Mouse (Mus musculus): ENCODE data around the gene Fosl1.
A peak's percentile ranks its signal among the peaks of the same experiment; 100 is the strongest.

The Fosl1 gene

GRCm38 (mm10) chr19:5456922-5457745 lies 9.8 kb downstream of the Fosl1 start:
- peak; percentile 86 to 95 for DNase-seq (ENCODE audit: low spot score in 2 of 2)

GRCm38 (mm10) chr19:5457746-5458442 lies 10.5 kb downstream of the Fosl1 start, which contains the start of gene Ccdc85b:
TSS of gene Ccdc85b (minus strand) at chr19:5457894.
- no peak for DNase-seq (ENCODE audit: low spot score in 2 of 2)

GRCm38 (mm10) chr19:5459019-5459418 lies 11.7 kb downstream of the Fosl1 start:
- no peak for DNase-seq (ENCODE audit: low spot score in 2 of 2)

- DNase-seq (ENCODE audit: low spot score in 2 of 2): no peak
Measured at GRCm38 (mm10) chr19:5459896-5460295, 12.5 kb downstream of the Fosl1 start.

- peak; percentile 83 to 87 for DNase-seq (ENCODE audit: low spot score in 2 of 2)
Measured at GRCm38 (mm10) chr19:5460465-5460911, 13.1 kb downstream of the Fosl1 start, which contains the start of gene Fibp. TSS of gene Fibp (plus strand) at chr19:5460615.

GRCm38 (mm10) chr19:5461411-5461810 lies 14.1 kb downstream of the Fosl1 start:
- DNase-seq (ENCODE audit: low spot score in 2 of 2): no peak

GRCm38 (mm10) chr19:5463212-5463611 lies 15.9 kb downstream of the Fosl1 start:
- no peak for DNase-seq (ENCODE audit: low spot score in 2 of 2)

- peak in 1 of 2 experiments; percentile 76 for DNase-seq (ENCODE audit: low spot score in 2 of 2)
Measured at GRCm38 (mm10) chr19:5463791-5464562, 16.6 kb downstream of the Fosl1 start.

GRCm38 (mm10) chr19:5465037-5465436 lies 17.7 kb downstream of the Fosl1 start:
- DNase-seq (ENCODE audit: low spot score in 2 of 2): no peak

- no peak for DNase-seq (ENCODE audit: low spot score in 2 of 2)
Measured at GRCm38 (mm10) chr19:5466916-5467500, 19.7 kb downstream of the Fosl1 start.

- DNase-seq (ENCODE audit: low spot score in 2 of 2): no peak
Measured at GRCm38 (mm10) chr19:5468374-5468773, 21.0 kb downstream of the Fosl1 start, which contains the start of gene Ctsw. TSS of gene Ctsw (minus strand) at chr19:5468507.

- no peak for DNase-seq (ENCODE audit: low spot score in 2 of 2)
Measured at GRCm38 (mm10) chr19:5471846-5472245, 24.5 kb downstream of the Fosl1 start.

GRCm38 (mm10) chr19:5472857-5473256 lies 25.5 kb downstream of the Fosl1 start:
- DNase-seq (ENCODE audit: low spot score in 2 of 2): no peak

GRCm38 (mm10) chr19:5473720-5474119 lies 26.4 kb downstream of the Fosl1 start, which contains the start of gene Efemp2:
TSS of gene Efemp2 (plus strand) at chr19:5473954.
- DNase-seq (ENCODE audit: low spot score in 2 of 2): peak in 1 of 2 experiments; percentile 47

GRCm38 (mm10) chr19:5474281-5475068 lies 27.1 kb downstream of the Fosl1 start:
- DNase-seq (ENCODE audit: low spot score in 2 of 2): peak in 1 of 2 experiments; percentile 52

- no peak for DNase-seq (ENCODE audit: low spot score in 2 of 2)
Measured at GRCm38 (mm10) chr19:5475069-5475714, 27.8 kb downstream of the Fosl1 start.

GRCm38 (mm10) chr19:5477004-5477667 lies 29.8 kb downstream of the Fosl1 start:
- DNase-seq (ENCODE audit: low spot score in 2 of 2): no peak

GRCm38 (mm10) chr19:5477668-5478300 lies 30.4 kb downstream of the Fosl1 start:
- DNase-seq (ENCODE audit: low spot score in 2 of 2): no peak

GRCm38 (mm10) chr19:5480016-5480415 lies 32.7 kb downstream of the Fosl1 start:
- no peak for DNase-seq (ENCODE audit: low spot score in 2 of 2)
